Mouse (Mus musculus) adrenal gland, adult 18-20 months (tissue): ENCODE measurements around the gene Fcrla. TPM values are rescaled to one million over a fixed set of nuclear protein-coding genes. Genes with fewer than 3 reads are reported as not detected.
A peak's percentile ranks its signal among the peaks of the same experiment; 100 is the strongest.

Experiments
- DNase-seq, 2 experiments: peaks; one replicate each; pipeline ENCODE4 v3.0.0; 2021 to 2022; ENCODE audit warnings: low spot score in 2 of 2
- total RNA-seq, 2 experiments: library from RNA; stranded (reverse); gene quantifications; 1 replicate in 1 of 2; 2 replicates in 1 of 2; pipeline ENCODE4 v1.2.3; 2021

Gene Fcrla
- total RNA-seq, 2 experiments from 2014 or later, result 0.54 TPM; not detected in 1

GRCm38 (mm10) chr1:170892279-170892678 is 35.1 kb downstream of the Fcrla start:
- no peak for DNase-seq

- DNase-seq, result no peak
Measured at GRCm38 (mm10) chr1:170891646-170892045, 35.7 kb downstream of the Fcrla start.

GRCm38 (mm10) chr1:170889310-170889709 is 38.1 kb downstream of the Fcrla start:
- DNase-seq, result no peak

GRCm38 (mm10) chr1:170886044-170886458 is 41.3 kb downstream of the Fcrla start:
- DNase-seq, result no peak

GRCm38 (mm10) chr1:170884978-170885561 is 42.3 kb downstream of the Fcrla start, which contains the start of the genes Gm26620 and Dusp12:
Gene Gm26620, plus strand, starts transcription at chr1:170885065.
Gene Dusp12, minus strand, starts transcription at chr1:170885540.
- peak; percentile 77 to 78 for DNase-seq

- DNase-seq, result no peak
Measured at GRCm38 (mm10) chr1:170884390-170884789, 43.0 kb downstream of the Fcrla start.

- DNase-seq, result no peak
Measured at GRCm38 (mm10) chr1:170882915-170883485, 44.4 kb downstream of the Fcrla start.

- DNase-seq, result peak in 1 of 2 experiments; percentile 14
Measured at GRCm38 (mm10) chr1:170876906-170877305, 50.5 kb downstream of the Fcrla start.

- DNase-seq, result no peak
Measured at GRCm38 (mm10) chr1:170875676-170876075, 51.7 kb downstream of the Fcrla start.

- no peak for DNase-seq
Measured at GRCm38 (mm10) chr1:170871961-170872360, 55.4 kb downstream of the Fcrla start.

GRCm38 (mm10) chr1:170871402-170871801 is 56.0 kb downstream of the Fcrla start:
- DNase-seq, result no peak

- DNase-seq, result no peak
Measured at GRCm38 (mm10) chr1:170868905-170869283, 58.5 kb downstream of the Fcrla start.

GRCm38 (mm10) chr1:170868107-170868904 is 59.1 kb downstream of the Fcrla start:
- DNase-seq, result peak; percentile 52 to 64

GRCm38 (mm10) chr1:170867691-170868105 is 59.7 kb downstream of the Fcrla start, which contains the start of gene Atf6:
Gene Atf6, minus strand, starts transcription at chr1:170867771.
- peak; percentile 95 to 98 for DNase-seq

Other genes starting within 250 kb of the Fcrla start
- 10 to 100 TPM; 34.8 to 36.9 TPM for gene Atf6, start 59.8 kb downstream of the Fcrla start, total RNA-seq
- under 1 TPM; 0.51 to 0.53 TPM for gene Gm26620, start 42.5 kb downstream of the Fcrla start, total RNA-seq
- 10 to 100 TPM; 13.5 to 18.2 TPM for gene Dusp12, start 42.0 kb downstream of the Fcrla start, total RNA-seq
- gene Fcrlb, start 14.6 kb downstream of the Fcrla start, total RNA-seq, result not detected
- 10 to 100 TPM in 1 of 2 experiments, 1 to 10 TPM in 1; 7.0 to 15.6 TPM for gene Fcgr2b, start 49.0 kb upstream of the Fcrla start, total RNA-seq
- 10 to 100 TPM in 1 of 2 experiments, 1 to 10 TPM in 1; 5.8 to 13.0 TPM for gene Fcgr4, start 91.3 kb upstream of the Fcrla start, total RNA-seq
- 10 to 100 TPM; 17.7 to 32.8 TPM for gene Fcgr3, start 137.4 kb upstream of the Fcrla start, total RNA-seq
- 1 to 10 TPM; 3.0 to 4.2 TPM for gene Cfap126, start 186.3 kb upstream of the Fcrla start, total RNA-seq
- 100 to 1,000 TPM; 450 to 629 TPM for gene Sdhc, start 223.0 kb upstream of the Fcrla start, total RNA-seq
- gene Mpz, start 223.1 kb upstream of the Fcrla start, total RNA-seq, result 1 to 10 TPM in 1 of 2 experiments, under 1 TPM in 1; 0.73 to 1.2 TPM